9 mouse cellular contexts compared by ENCODE assay signal in genomic region chr6:48503847-48504240, GRCm38 (mm10). TPM values are rescaled to one million over a fixed set of nuclear protein-coding genes. Genes with fewer than 3 reads are reported as not detected.
DNase-seq lines count a peak whose midpoint lies in the region; ATAC-seq lines count a peak whose summit lies in the region.
"Had no signal": no experiment of that assay in that cellular context is flagged by ENCODE, and none has a peak within 500 bp of the region (broad histone marks: within the 10 kb centered on the region; RNA-seq: fewer than 3 reads in every experiment).

No protein-coding gene starts in this region.

- intact Hi-C loops in left cerebral cortex, postnatal 14 days (cut with DNase I) = loop anchor here (5.0 kb wide), 1 partner anchor 107 kb away; the partner anchor contains the start of gene Krba1

- peak overlapping the region; percentile 76 for H3K4me3 ChIP-seq in kidney, embryonic 15.5 days (replicated peaks)
- peak overlapping the region; percentile 79 for H3K4me3 ChIP-seq in embryonic facial prominence, embryonic 15.5 days (replicated peaks)
- H3K4me3 ChIP-seq in limb, embryonic 10.5 days = peak overlapping the region; percentile 75
- no peak overlapping the region for H3K4me3 ChIP-seq in midbrain, embryonic 16.5 days (ENCODE audit: low read depth, low read length)

- H3K4me1 ChIP-seq in kidney, embryonic 15.5 days = peaks cover 11% of the 10 kb centered on the region
- H3K4me1 ChIP-seq in embryonic facial prominence, embryonic 15.5 days = peaks cover 9% of the 10 kb centered on the region; the same call in 1 of the 2 replicates
- peaks cover 12% of the 10 kb centered on the region for H3K4me1 ChIP-seq in limb, embryonic 10.5 days
- H3K4me1 ChIP-seq in midbrain, embryonic 16.5 days (ENCODE audit: control insufficient read depth, insufficient read depth, low read length) = peaks cover 5% of the 10 kb centered on the region

- no peak overlapping the region for H3K9ac ChIP-seq in kidney, embryonic 15.5 days
- no peak overlapping the region for H3K9ac ChIP-seq in embryonic facial prominence, embryonic 15.5 days
- H3K9ac ChIP-seq in midbrain, embryonic 16.5 days (ENCODE audit: low read depth, low read length) = no peak overlapping the region

- H3K36me3 ChIP-seq in kidney, embryonic 15.5 days = peaks cover 3% of the 10 kb centered on the region; the same call in 1 of the 2 replicates
- peaks cover 3% of the 10 kb centered on the region; the same call in 1 of the 2 replicates for H3K36me3 ChIP-seq in embryonic facial prominence, embryonic 15.5 days
- peaks cover 6% of the 10 kb centered on the region for H3K36me3 ChIP-seq in limb, embryonic 10.5 days
- H3K36me3 ChIP-seq in midbrain, embryonic 16.5 days (ENCODE audit: control insufficient read depth, insufficient read depth, low read length) = no peaks in the 10 kb centered on the region
- H3K36me3 ChIP-seq: G1E had no signal

- 6% methylated on average over 2 of the region's 2 CpGs for WGBS in kidney, embryonic 15.5 days
- WGBS in embryonic facial prominence, embryonic 15.5 days = 8% methylated on average over 2 of the region's 2 CpGs
- WGBS in limb, embryonic 10.5 days = 17% methylated on average over 2 of the region's 2 CpGs
- WGBS in midbrain, embryonic 16.5 days = 5% methylated on average over 2 of the region's 2 CpGs

- DNase-seq in kidney, postnatal 14 days = no peak
- DNase-seq in limb, embryonic 10.5 days (ENCODE audit: low spot score) = no peak
- no peak for DNase-seq in left cerebral cortex, postnatal 14 days (ENCODE audit: low spot score in 2 of 2)
- no peak for DNase-seq in embryo, embryonic 10 days (ENCODE audit: low spot score)
- no peak for DNase-seq in urinary bladder, postnatal 4 days (ENCODE audit: low spot score in 2 of 2)

- H3K9me3 ChIP-seq in kidney, embryonic 15.5 days (replicated peaks) = no peaks in the 10 kb centered on the region
- H3K9me3 ChIP-seq in embryonic facial prominence, embryonic 15.5 days (replicated peaks) = no peaks in the 10 kb centered on the region
- no peaks in the 10 kb centered on the region for H3K9me3 ChIP-seq in limb, embryonic 10.5 days (replicated peaks)
- no peaks in the 10 kb centered on the region for H3K9me3 ChIP-seq in midbrain, embryonic 16.5 days (replicated peaks; ENCODE audit: control insufficient read depth, low read length, poor library complexity, severe bottlenecking)
- H3K9me3 ChIP-seq: G1E had no signal

- ATAC-seq in kidney, embryonic 15.5 days (replicated peaks; ENCODE audit: low FRiP score) = peak; percentile 57
- peak; percentile 40; the same call in 1 of the 2 replicates for ATAC-seq in embryonic facial prominence, embryonic 15.5 days (ENCODE audit: insufficient number of reproducible peaks, low FRiP score, low TSS enrichment, low read depth)
- ATAC-seq in midbrain, embryonic 16.5 days = peak; percentile 74

- no peaks in the 10 kb centered on the region for H3K27me3 ChIP-seq in kidney, embryonic 15.5 days
- H3K27me3 ChIP-seq in embryonic facial prominence, embryonic 15.5 days = no peaks in the 10 kb centered on the region
- no peaks in the 10 kb centered on the region for H3K27me3 ChIP-seq in limb, embryonic 10.5 days (ENCODE audit: low read depth, poor library complexity, severe bottlenecking)
- no peaks in the 10 kb centered on the region for H3K27me3 ChIP-seq in midbrain, embryonic 16.5 days (ENCODE audit: control insufficient read depth, insufficient read depth, low read depth, low read length)

- H3K4me2 ChIP-seq in kidney, embryonic 15.5 days = peak overlapping the region; percentile 73; the same call in 1 of the 2 replicates
- H3K4me2 ChIP-seq in embryonic facial prominence, embryonic 15.5 days (replicated peaks) = peak overlapping the region; percentile 80; the same call in 1 of the 2 replicates
- no peak overlapping the region for H3K4me2 ChIP-seq in midbrain, embryonic 16.5 days (ENCODE audit: low read length)

- H3K27ac ChIP-seq in kidney, embryonic 15.5 days = no peak overlapping the region
- no peak overlapping the region for H3K27ac ChIP-seq in embryonic facial prominence, embryonic 15.5 days (replicated peaks)
- H3K27ac ChIP-seq in limb, embryonic 10.5 days = 0 out of 2 replicates have a peak overlapping the region, but pooled peaks have one; percentile 84
- H3K27ac ChIP-seq in midbrain, embryonic 16.5 days (ENCODE audit: low read length) = no peak overlapping the region

RNA-seq across cellular contexts. Expression of gene Atp6v0e2, which starts 33.6 kb away (rescaled TPM):
- polyA plus RNA-seq in kidney, embryonic 15.5 days (2015; fragmentation: Nextera tagmentation; extraction: Ambion mirVana) = 28.0 and 29.6 TPM in 2 replicates
- 21.9 and 25.7 TPM in 2 replicates for polyA plus RNA-seq in embryonic facial prominence, embryonic 15.5 days (2015; fragmentation: Nextera tagmentation; extraction: Ambion mirVana)
- polyA plus RNA-seq in limb, embryonic 10.5 days (2016; fragmentation: Nextera tagmentation; extraction: Ambion mirVana) = 4.6 and 4.8 TPM in 2 replicates
- 302 and 362 TPM in 2 replicates for polyA plus RNA-seq in midbrain, embryonic 16.5 days (2015; fragmentation: Nextera tagmentation; extraction: Ambion mirVana)
- 100 to 1,000 TPM; 520 to 530 TPM for total RNA-seq in left cerebral cortex, postnatal 14 days (2021)
- polyA plus RNA-seq: G1E had no signal

RNA-seq across cellular contexts. Expression of gene Lrrc61, which starts 50.8 kb away (rescaled TPM):
- 12.8 and 16.4 TPM in 2 replicates for polyA plus RNA-seq in kidney, embryonic 15.5 days (2015; fragmentation: Nextera tagmentation; extraction: Ambion mirVana)
- 11.8 and 13.7 TPM in 2 replicates for polyA plus RNA-seq in embryonic facial prominence, embryonic 15.5 days (2015; fragmentation: Nextera tagmentation; extraction: Ambion mirVana)
- 13.1 and 17.2 TPM in 2 replicates for polyA plus RNA-seq in limb, embryonic 10.5 days (2016; fragmentation: Nextera tagmentation; extraction: Ambion mirVana)
- 27.5 and 27.9 TPM in 2 replicates for polyA plus RNA-seq in midbrain, embryonic 16.5 days (2015; fragmentation: Nextera tagmentation; extraction: Ambion mirVana)
- 10 to 100 TPM; 29.0 to 30.6 TPM for total RNA-seq in left cerebral cortex, postnatal 14 days (2021)
- polyA plus RNA-seq: G1E had no signal

RNA-seq across cellular contexts. Expression of gene Sspo, which starts 55.8 kb away (rescaled TPM):
- polyA plus RNA-seq in kidney, embryonic 15.5 days (2015; fragmentation: Nextera tagmentation; extraction: Ambion mirVana) = 0.22 and 0.86 TPM in 2 replicates
- 0.25 and 0.51 TPM in 2 replicates for polyA plus RNA-seq in embryonic facial prominence, embryonic 15.5 days (2015; fragmentation: Nextera tagmentation; extraction: Ambion mirVana)
- polyA plus RNA-seq in limb, embryonic 10.5 days (2016; fragmentation: Nextera tagmentation; extraction: Ambion mirVana) = 0.20 and 0.45 TPM in 2 replicates
- polyA plus RNA-seq in midbrain, embryonic 16.5 days (2015; fragmentation: Nextera tagmentation; extraction: Ambion mirVana) = 0.51 and 0.62 TPM in 2 replicates
- under 1 TPM; 0.59 to 0.64 TPM for total RNA-seq in left cerebral cortex, postnatal 14 days (2021)
- polyA plus RNA-seq: G1E had no signal

RNA-seq across cellular contexts. Expression of gene Zfp467, which starts 58.2 kb away (rescaled TPM):
- polyA plus RNA-seq in kidney, embryonic 15.5 days (2015; fragmentation: Nextera tagmentation; extraction: Ambion mirVana) = 27.2 and 29.6 TPM in 2 replicates
- polyA plus RNA-seq in embryonic facial prominence, embryonic 15.5 days (2015; fragmentation: Nextera tagmentation; extraction: Ambion mirVana) = 28.5 and 29.5 TPM in 2 replicates
- 11.0 and 19.6 TPM in 2 replicates for polyA plus RNA-seq in limb, embryonic 10.5 days (2016; fragmentation: Nextera tagmentation; extraction: Ambion mirVana)
- 30.3 and 32.8 TPM in 2 replicates for polyA plus RNA-seq in midbrain, embryonic 16.5 days (2015; fragmentation: Nextera tagmentation; extraction: Ambion mirVana)
- total RNA-seq in left cerebral cortex, postnatal 14 days (2021) = 10 to 100 TPM; 15.8 to 21.2 TPM
